Mouse (Mus musculus) adrenal gland, postnatal 14 days (tissue): Measurements from ENCODE around the gene Dagla. TPM values are rescaled to one million over a fixed set of nuclear protein-coding genes. Genes with fewer than 3 reads are reported as not detected.

Source experiments
- DNase-seq: peaks from one replicate; pipeline ENCODE4 v3.0.0; 2021; ENCODE audit warnings: mixed read lengths
- total RNA-seq: library from RNA; stranded (reverse); gene quantifications from 2 replicates; pipeline ENCODE4 v1.2.3, GENCODE M21; 2021

Gene Dagla
- total RNA-seq, 1 experiment from 2014 or later: 7.4 TPM

DNA sequence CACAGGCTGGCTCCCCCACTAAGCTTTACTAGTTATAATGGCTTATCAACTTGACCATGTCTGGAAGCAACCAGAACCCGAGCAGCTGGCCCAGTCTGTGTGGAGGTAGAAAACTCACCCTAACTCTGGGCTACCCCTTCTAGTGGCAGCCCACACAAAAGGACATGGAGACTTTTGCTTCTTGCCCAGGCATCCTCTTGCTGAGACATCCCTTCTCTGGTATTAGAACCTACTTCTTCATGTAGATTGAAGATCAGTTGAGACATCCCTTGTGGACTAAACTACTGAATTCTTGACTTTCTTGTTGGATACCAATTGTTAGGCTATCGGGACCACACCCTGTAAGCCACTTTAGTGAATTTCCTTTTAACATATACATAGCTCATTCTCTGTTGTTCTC is 106.4 kb downstream of the Dagla start:
- DNase-seq: no peak

DNA sequence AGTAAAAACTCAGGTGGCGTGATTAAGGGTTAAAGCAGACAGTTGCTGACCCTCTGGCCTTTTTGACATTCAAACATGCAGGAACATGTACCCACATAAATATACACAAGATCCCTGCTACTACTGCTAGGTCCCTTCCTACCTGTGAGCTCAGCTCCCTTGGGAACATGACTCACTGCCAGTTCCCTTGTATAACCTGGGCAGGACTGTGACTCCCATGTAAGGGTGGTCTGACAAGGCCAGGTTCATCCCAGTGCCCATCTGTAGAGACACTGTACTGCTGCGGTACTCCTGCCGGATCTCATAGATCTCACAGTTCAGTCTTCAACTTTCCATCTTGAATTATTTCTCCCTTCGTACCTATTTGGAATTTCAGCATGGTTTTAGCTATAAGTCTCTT is 107.5 kb downstream of the Dagla start:
- DNase-seq: no peak

Other genes with a start within 250 kb of the Dagla start
- 806 and 858 TPM in 2 replicates for gene Fads2, start 203.1 kb downstream of the Dagla start, total RNA-seq
- gene Fads1, start 122.0 kb downstream of the Dagla start, total RNA-seq: 324 and 362 TPM in 2 replicates
- gene Tmem258, start 100.9 kb downstream of the Dagla start, total RNA-seq: 161 and 170 TPM in 2 replicates
- gene Fen1, start 100.7 kb downstream of the Dagla start, total RNA-seq: 20.6 and 21.7 TPM in 2 replicates
- gene Myrf, start 64.1 kb downstream of the Dagla start, total RNA-seq: 2.6 and 4.7 TPM in 2 replicates
- 23.9 and 24.1 TPM in 2 replicates for gene Syt7, start 84.2 kb upstream of the Dagla start, total RNA-seq
- gene Lrrc10b, start 152.6 kb upstream of the Dagla start, total RNA-seq: 3.9 and 5.8 TPM in 2 replicates
- gene Ppp1r32, start 178.1 kb upstream of the Dagla start, total RNA-seq: 0.53 and 0.63 TPM in 2 replicates
- 52.9 and 67.6 TPM in 2 replicates for gene Cpsf7, start 220.4 kb upstream of the Dagla start, total RNA-seq
- gene Sdhaf2, start 221.3 kb upstream of the Dagla start, total RNA-seq: 49.9 and 55.7 TPM in 2 replicates